Mouse (Mus musculus) ES-Bruce4 (cell line): ENCODE data around the gene Nono. TPM values are rescaled to one million over a fixed set of nuclear protein-coding genes. Genes with fewer than 3 reads are reported as not detected.
"Not testable (repeated sequence)": the region's sequence is repeated elsewhere in the genome, so short reads cannot be mapped to it uniquely, and the experiment has no call there.

ENCODE experiments used
- H3K27ac ChIP-seq: 2 replicates; pipeline ENCODE4 v1.5.1; 2012; ENCODE audit warnings: low read length, inconsistent platforms; ENCODE audit not compliant: insufficient read depth
- H3K27me3 ChIP-seq: 2 replicates; pipeline ENCODE4 v1.6.1; 2012; ENCODE audit warnings: mild to moderate bottlenecking, low read length, inconsistent platforms; ENCODE audit not compliant: control insufficient read depth, poor library complexity, insufficient read depth, severe bottlenecking
- H3K36me3 ChIP-seq: 2 replicates; pipeline ENCODE4 v1.6.1; 2012; ENCODE audit warnings: inconsistent platforms, mild to moderate bottlenecking, low read length, moderate library complexity; ENCODE audit not compliant: control insufficient read depth, poor library complexity, insufficient read depth, severe bottlenecking
- H3K4me1 ChIP-seq: one replicate; pipeline ENCODE4 v1.8.1; 2011; ENCODE audit warnings: low read length; ENCODE audit not compliant: control insufficient read depth, insufficient read depth
- H3K4me3 ChIP-seq: 2 replicates; pipeline ENCODE4 v1.5.1; 2011; ENCODE audit warnings: low read depth, mild to moderate bottlenecking, low read length
- H3K9ac ChIP-seq: 2 replicates; pipeline ENCODE4 v1.6.1; 2012; ENCODE audit warnings: low read depth, mild to moderate bottlenecking, inconsistent platforms; ENCODE audit not compliant: poor library complexity, severe bottlenecking
- H3K9me3 ChIP-seq: replicated peaks from 2 replicates; pipeline ENCODE4 v1.6.1; 2012; ENCODE audit warnings: mild to moderate bottlenecking, low read length, inconsistent platforms; ENCODE audit not compliant: control insufficient read depth, poor library complexity, insufficient read depth, severe bottlenecking
- CTCF ChIP-seq: IDR thresholded peaks from one replicate; pipeline ENCODE4 v1.8.1; 2011; ENCODE audit warnings: low read depth, low read length
- EP300 ChIP-seq: IDR thresholded peaks from 2 replicates; pipeline ENCODE4 v1.6.1; 2011; ENCODE audit warnings: low read depth, low read length; ENCODE audit not compliant: insufficient read depth
- POLR2A ChIP-seq: IDR thresholded peaks from one replicate; pipeline ENCODE4 v1.8.1; 2011; ENCODE audit warnings: low read length; ENCODE audit not compliant: insufficient read depth
- polyA plus RNA-seq: library from polyadenylated mRNA; stranded (reverse); fragments of >200 nt; gene quantifications from 2 replicates; pipeline ENCODE4 v1.2.4, GENCODE M21; 2011; ENCODE audit warnings: low read depth; ENCODE audit not compliant: missing spikeins, insufficient read depth, insufficient read length

The Nono gene
- polyA plus RNA-seq, 1 experiment: 501 TPM

DNA sequence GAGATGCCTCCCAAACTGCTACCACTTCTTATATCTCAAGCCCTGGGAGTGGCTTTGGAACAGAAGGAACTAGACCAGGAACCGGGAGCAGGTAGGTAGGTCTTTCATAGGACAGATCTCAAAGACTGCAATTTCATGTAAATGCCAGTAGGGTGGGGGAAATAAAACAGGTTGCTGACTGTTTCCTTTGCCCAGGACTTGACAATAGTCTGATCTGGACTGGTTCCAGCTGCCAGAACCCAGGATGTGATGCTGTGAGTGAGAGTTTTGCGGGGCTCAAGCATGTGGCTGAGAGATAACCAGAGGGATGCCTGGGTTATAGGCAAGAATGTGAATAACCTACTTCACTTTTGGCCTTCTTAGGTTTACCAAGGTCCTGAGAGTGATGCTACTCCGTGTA, 22.5 kb downstream of the Nono start:
- peaks cover 19% of the 10 kb centered on the region for H3K36me3 ChIP-seq
- no peaks in the 10 kb centered on the region for H3K27me3 ChIP-seq

DNA sequence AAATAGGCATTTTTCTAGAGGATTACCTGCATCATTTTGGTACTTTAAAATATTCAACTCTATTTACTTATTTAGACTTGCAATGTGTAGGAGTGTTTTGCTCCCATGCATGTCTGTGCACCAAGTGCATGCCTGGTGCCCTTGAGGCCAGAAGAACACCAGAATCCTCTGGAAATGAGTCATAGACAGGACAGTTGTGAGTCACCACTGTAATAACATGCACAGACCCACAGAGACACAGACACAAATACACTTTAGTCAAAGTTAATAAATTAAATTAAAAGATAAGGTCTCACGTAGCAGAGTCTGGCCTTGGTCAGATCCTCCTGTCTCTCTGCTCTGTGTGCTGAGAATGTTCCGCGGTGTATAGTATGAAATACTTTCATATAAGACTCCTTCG, 43.1 kb downstream of the Nono start:
- no peaks in the 10 kb centered on the region for H3K36me3 ChIP-seq

More for the DNA sequence above, 22.5 kb downstream of the Nono start:
- Histone ChIP-seq H3K9me3 (no peaks in the 10 kb centered on the region), H3K4me1 (no peaks in the 10 kb centered on the region), H3K9ac (no peak overlapping the region), H3K27ac (no peak overlapping the region), H3K4me3 (no peak overlapping the region)
- TF ChIP-seq POLR2A (no peak), EP300 (no peak), CTCF (no peak)

DNA sequence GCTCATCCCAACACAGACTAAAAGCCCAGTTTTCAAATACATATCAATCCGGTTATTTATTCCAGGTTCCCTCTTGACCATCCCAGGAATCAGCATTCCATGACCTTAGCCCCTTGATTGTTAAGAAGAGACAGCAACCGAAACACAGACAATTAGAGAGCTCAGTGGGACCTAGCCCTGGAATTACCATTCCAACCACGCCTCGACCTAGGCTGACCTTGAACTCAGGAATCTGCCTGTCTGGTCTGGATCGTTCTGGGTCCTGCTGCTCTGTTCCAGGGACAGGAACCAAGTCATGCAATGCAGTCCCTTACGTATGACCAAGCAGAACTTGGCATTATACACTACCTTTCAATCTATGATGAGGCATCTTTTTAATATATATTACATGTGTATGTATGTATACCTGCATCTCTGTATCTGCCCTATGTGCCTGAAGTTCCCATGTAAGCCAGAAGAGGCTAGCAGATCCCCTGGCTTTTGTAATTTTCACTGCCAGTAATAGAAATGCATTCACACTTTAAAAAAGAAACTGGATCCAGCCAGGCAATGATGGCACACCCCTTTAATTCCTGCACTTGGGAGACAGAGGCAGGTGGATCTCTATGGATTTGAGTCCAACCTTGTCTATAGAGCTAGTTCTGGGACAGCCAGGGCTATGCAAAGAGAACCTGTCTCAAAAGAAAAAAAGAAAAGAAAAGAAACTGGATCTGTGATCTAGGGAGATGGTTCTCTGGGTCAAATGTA, 52.7 kb downstream of the Nono start:
- no peaks in the 10 kb centered on the region for H3K27me3 ChIP-seq
- peaks cover 5% of the 10 kb centered on the region for H3K4me1 ChIP-seq
- H3K27ac ChIP-seq: peak overlapping the region; percentile 96
- TF ChIP-seq EP300 (peak; percentile 100), POLR2A (no peak), CTCF (no peak)
- no peak overlapping the region for H3K9ac ChIP-seq
- no peaks in the 10 kb centered on the region for H3K36me3 ChIP-seq
- H3K4me3 ChIP-seq: no peak overlapping the region
- no peaks in the 10 kb centered on the region for H3K9me3 ChIP-seq

More for the DNA sequence above, 43.1 kb downstream of the Nono start:
- H3K27me3 ChIP-seq: no peaks in the 10 kb centered on the region
- no peaks in the 10 kb centered on the region for H3K9me3 ChIP-seq
- TF ChIP-seq EP300: no peak
- TF ChIP-seq POLR2A: no peak
- no peak for TF ChIP-seq CTCF
- H3K9ac ChIP-seq: no peak overlapping the region
- no peaks in the 10 kb centered on the region for H3K4me1 ChIP-seq
- H3K4me3 ChIP-seq: no peak overlapping the region
- H3K27ac ChIP-seq: no peak overlapping the region

DNA sequence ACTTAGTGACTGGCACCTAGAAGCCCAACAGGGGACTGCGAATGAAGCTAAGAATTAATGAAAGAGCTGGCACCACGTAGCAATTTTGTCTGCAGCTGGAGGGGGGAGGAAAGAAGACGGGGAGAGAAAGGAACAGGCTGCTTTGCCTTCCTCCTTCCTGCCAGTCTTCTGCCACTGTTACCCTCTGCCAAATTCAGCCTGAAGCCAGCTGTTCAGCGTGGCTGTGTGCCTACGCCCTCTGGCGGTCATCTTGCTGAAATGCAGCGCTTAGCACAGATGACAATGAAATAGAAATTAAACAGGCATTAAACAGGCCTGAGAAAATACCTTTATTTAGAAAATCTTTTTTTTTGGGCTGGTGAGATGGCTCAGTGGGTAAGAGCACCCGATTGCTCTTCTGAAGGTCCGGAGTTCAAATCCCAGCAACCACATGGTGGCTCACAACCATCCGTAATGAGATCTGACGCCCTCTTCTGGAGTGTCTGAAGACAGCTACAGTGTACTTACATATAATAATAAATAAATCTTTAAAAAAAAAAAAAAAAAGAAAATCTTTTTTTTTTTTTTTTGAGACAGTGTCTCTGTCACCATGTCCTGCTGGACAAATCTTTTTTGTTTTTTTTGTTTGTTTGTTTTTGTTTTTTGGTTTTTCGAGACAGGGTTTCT, 57.5 kb downstream of the Nono start:
- not testable (repeated sequence) for H3K4me1 ChIP-seq, H3K4me3 ChIP-seq, H3K27me3 ChIP-seq, H3K9ac ChIP-seq, H3K36me3 ChIP-seq, H3K27ac ChIP-seq, H3K9me3 ChIP-seq
- peak; percentile 87 for TF ChIP-seq CTCF

Other genes starting within 250 kb of the Nono start
- 49.9 and 56.6 TPM in 2 replicates for gene Snx12, start 206.8 kb upstream of the Nono start, polyA plus RNA-seq
- gene Foxo4, start 174.8 kb upstream of the Nono start, polyA plus RNA-seq: 45.6 and 50.1 TPM in 2 replicates
- gene Gm614, start 165.3 kb upstream of the Nono start, polyA plus RNA-seq: not detected in 2 replicates
- 0.40 and 0.84 TPM in 2 replicates for gene Il2rg, start 161.1 kb upstream of the Nono start, polyA plus RNA-seq
- not detected in 2 replicates for gene Gm20489, start 160.3 kb upstream of the Nono start, polyA plus RNA-seq
- 38.6 and 41.7 TPM in 2 replicates for gene Med12, start 155.3 kb upstream of the Nono start, polyA plus RNA-seq
- 0.58 and 0.70 TPM in 2 replicates for gene Nlgn3, start 130.2 kb upstream of the Nono start, polyA plus RNA-seq
- 2.0 and 2.1 TPM in 2 replicates for gene Gjb1, start 52.9 kb upstream of the Nono start, polyA plus RNA-seq
- gene Zmym3, start 8.5 kb upstream of the Nono start, polyA plus RNA-seq: 39.1 and 40.3 TPM in 2 replicates
- gene Itgb1bp2, start 19.8 kb downstream of the Nono start, polyA plus RNA-seq: 2.2 and 2.3 TPM in 2 replicates
- gene Taf1, start 103.4 kb downstream of the Nono start, polyA plus RNA-seq: 42.4 and 49.5 TPM in 2 replicates
- 303 and 324 TPM in 2 replicates for gene Ogt, start 210.7 kb downstream of the Nono start, polyA plus RNA-seq